Mouse (Mus musculus): ENCODE results near the gene Ccdc12.

- TF ChIP-seq CTCF (IDR thresholded peaks at IDR 0.05) (no peak), EP300 (IDR thresholded peaks at IDR 0.05) (no peak)
Measured at GRCm38 (mm10) chr9:110722060-110722459, 65.8 kb downstream of the Ccdc12 start.

Data from lung, postnatal 0 days (tissue).